Mouse (Mus musculus): ENCODE data around the gene 4933417A18Rik. TPM values are rescaled to one million over a fixed set of nuclear protein-coding genes. Genes with fewer than 3 reads are reported as not detected.
"Not testable (repeated sequence)": the region's sequence is repeated elsewhere in the genome, so short reads cannot be mapped to it uniquely, and the experiment has no call there.

The 4933417A18Rik gene
- polyA plus RNA-seq, 1 experiment from 2014 or later: not detected

DNA sequence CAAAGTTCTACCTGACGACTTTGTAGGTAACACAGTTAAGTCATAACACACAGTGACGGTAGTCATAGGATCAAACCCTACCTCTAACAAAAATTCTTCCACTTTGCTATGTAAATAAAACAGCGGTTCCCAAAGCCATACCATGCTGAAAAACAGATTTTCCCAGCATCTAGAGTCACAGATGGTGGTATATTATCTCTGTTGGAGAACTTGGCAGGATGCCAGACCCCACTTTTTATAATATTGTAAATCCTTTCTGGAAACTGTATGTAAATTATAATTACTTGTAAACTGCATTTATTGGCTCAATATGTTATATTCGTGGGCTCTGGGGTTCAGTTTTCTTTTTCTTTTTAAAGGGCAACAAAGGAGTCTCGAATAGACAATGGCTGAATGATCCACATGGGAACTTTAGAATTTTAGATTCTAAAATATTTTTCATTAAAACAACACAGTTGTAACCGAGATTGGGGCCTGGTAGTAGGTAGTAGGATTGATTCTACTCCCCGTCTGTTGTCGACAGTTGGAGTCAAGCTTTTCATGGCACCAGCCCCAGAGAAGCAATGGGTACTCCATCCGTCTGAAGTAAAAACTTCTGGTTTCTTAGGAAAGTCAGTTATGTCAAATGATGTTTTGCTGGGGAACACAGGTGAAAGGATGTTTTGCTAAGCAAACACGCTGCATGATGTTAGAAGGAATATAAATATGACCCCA is 10.9 kb downstream of the 4933417A18Rik start:
- Histone ChIP-seq H3K9me3 (ENCODE audit: control insufficient read depth, low read length) (no peaks in the 10 kb centered on the region), H3K4me2 (replicated peaks) (no peak overlapping the region), H3K36me3 (replicated peaks; ENCODE audit: control insufficient read depth, insufficient read depth) (no peaks in the 10 kb centered on the region), H3K4me3 (replicated peaks; ENCODE audit: low read length) (no peak overlapping the region), H3K9ac (no peak overlapping the region), H3K27ac (no peak overlapping the region), H3K27me3 (ENCODE audit: control insufficient read depth, insufficient read depth, low read length) (no peaks in the 10 kb centered on the region), H3K4me1 (replicated peaks; ENCODE audit: control insufficient read depth, insufficient read depth, low read length) (no peaks in the 10 kb centered on the region)
- DNase-seq (ENCODE audit: low spot score) (no peak), ATAC-seq (ENCODE audit: low FRiP score) (no peak)
- 71% methylated on average over 10 of the region's 10 CpGs for WGBS

DNA sequence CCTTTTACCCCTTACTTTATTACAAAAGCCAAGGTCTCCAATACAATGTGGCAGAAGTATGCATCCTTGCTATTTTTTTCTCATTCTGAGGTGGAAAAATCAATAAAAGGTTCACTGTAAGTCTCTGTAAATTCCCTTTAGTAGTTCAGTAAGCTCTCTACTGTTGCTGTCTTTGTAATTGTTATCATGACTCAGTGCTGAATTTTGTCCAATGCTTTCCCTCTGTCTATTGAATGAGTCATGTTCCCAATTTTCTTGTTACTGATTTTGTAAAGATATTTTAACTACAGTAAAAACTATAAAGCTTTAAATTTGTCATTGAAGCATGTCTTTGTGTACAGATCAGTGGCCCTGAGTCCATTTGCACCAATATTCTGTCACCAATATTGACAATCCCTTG is 18.2 kb downstream of the 4933417A18Rik start:
- H3K36me3 ChIP-seq (replicated peaks; ENCODE audit: control insufficient read depth, insufficient read depth): no peaks in the 10 kb centered on the region
- ATAC-seq (ENCODE audit: low FRiP score): no peak
- no peak overlapping the region for H3K9ac ChIP-seq

DNA sequence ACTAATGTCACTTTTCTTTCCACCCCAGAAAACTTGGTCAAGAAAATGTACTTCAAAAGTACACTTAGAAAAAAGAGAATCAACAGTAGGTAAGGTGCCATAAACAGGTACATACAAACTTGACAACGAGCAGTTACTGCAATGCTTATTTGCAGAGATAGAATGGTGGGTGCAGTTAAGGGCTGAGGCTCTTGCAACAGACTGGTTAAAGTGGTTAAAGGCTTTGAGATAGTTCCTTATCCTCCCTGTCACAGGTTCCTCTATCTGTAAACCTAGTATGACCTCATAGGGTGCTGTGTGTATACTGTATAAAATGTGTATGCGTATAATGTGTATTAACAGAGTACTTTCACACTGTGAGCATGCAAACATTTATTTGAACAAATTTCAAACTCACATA is 27.2 kb downstream of the 4933417A18Rik start:
- 100% methylated on average over 2 of the region's 2 CpGs for WGBS
- not testable (repeated sequence) for H3K27ac ChIP-seq; DNase-seq (ENCODE audit: low spot score); H3K27me3 ChIP-seq (ENCODE audit: control insufficient read depth, insufficient read depth, low read length); ATAC-seq (ENCODE audit: low FRiP score); H3K36me3 ChIP-seq (replicated peaks; ENCODE audit: control insufficient read depth, insufficient read depth); H3K9ac ChIP-seq; H3K4me2 ChIP-seq (replicated peaks); H3K9me3 ChIP-seq (ENCODE audit: control insufficient read depth, low read length); H3K4me1 ChIP-seq (replicated peaks; ENCODE audit: control insufficient read depth, insufficient read depth, low read length); H3K4me3 ChIP-seq (replicated peaks; ENCODE audit: low read length)

More for the DNA sequence above, 18.2 kb downstream of the 4933417A18Rik start:
- no peaks in the 10 kb centered on the region for H3K27me3 ChIP-seq (ENCODE audit: control insufficient read depth, insufficient read depth, low read length)
- no peak overlapping the region for H3K27ac ChIP-seq
- no peaks in the 10 kb centered on the region for H3K4me1 ChIP-seq (replicated peaks; ENCODE audit: control insufficient read depth, insufficient read depth, low read length)
- no peak overlapping the region for H3K4me2 ChIP-seq (replicated peaks)
- DNase-seq (ENCODE audit: low spot score): no peak
- H3K9me3 ChIP-seq (ENCODE audit: control insufficient read depth, low read length): no peaks in the 10 kb centered on the region
- no peak overlapping the region for H3K4me3 ChIP-seq (replicated peaks; ENCODE audit: low read length)

DNA sequence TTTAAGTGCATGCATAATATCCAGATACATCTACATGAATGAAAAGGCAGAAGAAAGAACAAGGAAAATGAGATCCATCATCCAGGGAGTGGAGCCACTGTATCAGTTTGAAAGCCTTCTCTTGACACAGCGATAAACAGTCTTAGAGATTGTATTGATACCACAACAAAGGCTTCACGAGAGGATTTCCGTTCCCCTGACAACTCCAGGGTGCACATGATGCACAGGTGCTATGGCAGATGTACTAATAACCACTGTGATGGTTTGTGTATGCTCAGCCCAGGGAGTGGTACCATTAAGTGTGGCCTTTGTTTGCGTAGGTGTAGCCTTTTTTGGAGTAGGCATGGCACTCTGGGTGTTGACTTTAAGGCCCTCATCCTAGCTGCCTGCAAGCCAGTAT is 32.7 kb downstream of the 4933417A18Rik start:
- no peak overlapping the region for H3K4me3 ChIP-seq (replicated peaks; ENCODE audit: low read length)
- H3K36me3 ChIP-seq (replicated peaks; ENCODE audit: control insufficient read depth, insufficient read depth): no peaks in the 10 kb centered on the region
- no peaks in the 10 kb centered on the region for H3K9me3 ChIP-seq (ENCODE audit: control insufficient read depth, low read length)
- no peak overlapping the region for H3K9ac ChIP-seq
- DNase-seq (ENCODE audit: low spot score) (no peak), ATAC-seq (ENCODE audit: low FRiP score) (no peak)
- no peak overlapping the region for H3K4me2 ChIP-seq (replicated peaks)
- H3K27ac ChIP-seq: no peak overlapping the region
- H3K27me3 ChIP-seq (ENCODE audit: control insufficient read depth, insufficient read depth, low read length): no peaks in the 10 kb centered on the region
- no peaks in the 10 kb centered on the region for H3K4me1 ChIP-seq (replicated peaks; ENCODE audit: control insufficient read depth, insufficient read depth, low read length)
- 83% methylated on average over 4 of the region's 4 CpGs for WGBS

DNA sequence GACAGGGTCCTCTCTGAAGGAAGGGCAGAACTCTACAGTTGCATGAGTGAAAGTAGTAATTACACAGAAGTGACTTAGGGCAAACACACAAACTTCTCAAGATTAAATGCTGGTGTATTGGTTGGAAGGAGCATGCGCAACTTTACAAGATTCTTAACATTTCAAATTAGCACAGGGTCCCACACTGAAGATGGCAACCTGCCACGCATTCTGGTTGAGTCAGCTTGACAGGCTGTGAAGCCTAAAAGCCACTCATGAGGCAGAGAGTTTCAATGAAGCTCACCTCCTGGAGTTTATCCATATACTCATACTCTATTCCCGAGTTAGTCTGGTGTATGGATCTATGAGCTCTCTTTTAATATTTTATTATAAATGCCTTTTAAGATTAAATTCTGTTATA is 33.9 kb downstream of the 4933417A18Rik start:
- H3K9me3 ChIP-seq (ENCODE audit: control insufficient read depth, low read length); H3K4me3 ChIP-seq (replicated peaks; ENCODE audit: low read length); DNase-seq (ENCODE audit: low spot score); H3K9ac ChIP-seq; H3K27ac ChIP-seq; H3K4me2 ChIP-seq (replicated peaks); H3K36me3 ChIP-seq (replicated peaks; ENCODE audit: control insufficient read depth, insufficient read depth); H3K4me1 ChIP-seq (replicated peaks; ENCODE audit: control insufficient read depth, insufficient read depth, low read length); ATAC-seq (ENCODE audit: low FRiP score); H3K27me3 ChIP-seq (ENCODE audit: control insufficient read depth, insufficient read depth, low read length): not testable (repeated sequence)
- 83% methylated on average over 3 of the region's 3 CpGs for WGBS

DNA sequence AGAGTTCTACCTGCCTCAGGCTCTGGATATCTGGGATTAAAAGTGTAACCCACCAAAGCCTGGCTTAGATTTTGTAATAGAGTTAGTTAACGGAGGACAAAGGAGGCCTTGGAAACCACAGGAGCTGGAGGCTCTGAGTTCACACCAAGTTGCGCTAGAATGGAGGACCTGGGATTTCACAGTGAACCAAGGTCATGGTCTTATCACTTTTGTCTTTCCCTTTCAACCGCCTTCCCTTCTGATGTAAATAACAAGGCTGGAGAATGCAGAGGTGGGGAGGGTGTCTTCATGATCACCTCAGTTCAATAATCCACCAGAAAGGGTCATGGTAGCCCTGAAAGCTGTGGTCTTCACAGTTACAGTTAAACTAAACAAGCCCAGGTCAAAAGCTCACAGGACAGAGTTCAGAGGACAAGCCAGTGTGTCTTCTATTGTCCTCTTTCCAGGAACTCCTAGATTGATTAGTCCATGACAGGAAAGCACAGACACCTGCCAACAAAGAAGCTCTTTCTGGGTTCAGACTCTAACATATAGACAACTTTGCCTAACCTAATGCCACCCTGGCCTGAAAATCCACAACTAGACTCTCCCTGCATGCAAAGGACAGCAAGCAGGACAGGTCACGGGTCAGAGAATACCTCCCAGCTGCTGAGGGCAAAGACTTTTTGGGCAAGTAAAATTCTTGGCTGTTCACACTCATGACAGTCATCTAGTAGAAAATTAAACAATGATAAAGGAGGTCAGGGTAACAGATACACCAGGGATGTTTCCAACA is 37.0 kb downstream of the 4933417A18Rik start:
- no peak overlapping the region for H3K4me3 ChIP-seq (replicated peaks; ENCODE audit: low read length)
- H3K27ac ChIP-seq: no peak overlapping the region
- H3K36me3 ChIP-seq (replicated peaks; ENCODE audit: control insufficient read depth, insufficient read depth): no peaks in the 10 kb centered on the region
- H3K4me1 ChIP-seq (replicated peaks; ENCODE audit: control insufficient read depth, insufficient read depth, low read length): peaks cover 11% of the 10 kb centered on the region
- ATAC-seq (ENCODE audit: low FRiP score) (no peak), DNase-seq (ENCODE audit: low spot score) (no peak)
- WGBS: 87% methylated on average over 4 of the region's 4 CpGs
- no peaks in the 10 kb centered on the region for H3K9me3 ChIP-seq (ENCODE audit: control insufficient read depth, low read length)
- no peak overlapping the region for H3K4me2 ChIP-seq (replicated peaks)
- no peak overlapping the region for H3K9ac ChIP-seq
- H3K27me3 ChIP-seq (ENCODE audit: control insufficient read depth, insufficient read depth, low read length): peaks cover 7% of the 10 kb centered on the region

DNA sequence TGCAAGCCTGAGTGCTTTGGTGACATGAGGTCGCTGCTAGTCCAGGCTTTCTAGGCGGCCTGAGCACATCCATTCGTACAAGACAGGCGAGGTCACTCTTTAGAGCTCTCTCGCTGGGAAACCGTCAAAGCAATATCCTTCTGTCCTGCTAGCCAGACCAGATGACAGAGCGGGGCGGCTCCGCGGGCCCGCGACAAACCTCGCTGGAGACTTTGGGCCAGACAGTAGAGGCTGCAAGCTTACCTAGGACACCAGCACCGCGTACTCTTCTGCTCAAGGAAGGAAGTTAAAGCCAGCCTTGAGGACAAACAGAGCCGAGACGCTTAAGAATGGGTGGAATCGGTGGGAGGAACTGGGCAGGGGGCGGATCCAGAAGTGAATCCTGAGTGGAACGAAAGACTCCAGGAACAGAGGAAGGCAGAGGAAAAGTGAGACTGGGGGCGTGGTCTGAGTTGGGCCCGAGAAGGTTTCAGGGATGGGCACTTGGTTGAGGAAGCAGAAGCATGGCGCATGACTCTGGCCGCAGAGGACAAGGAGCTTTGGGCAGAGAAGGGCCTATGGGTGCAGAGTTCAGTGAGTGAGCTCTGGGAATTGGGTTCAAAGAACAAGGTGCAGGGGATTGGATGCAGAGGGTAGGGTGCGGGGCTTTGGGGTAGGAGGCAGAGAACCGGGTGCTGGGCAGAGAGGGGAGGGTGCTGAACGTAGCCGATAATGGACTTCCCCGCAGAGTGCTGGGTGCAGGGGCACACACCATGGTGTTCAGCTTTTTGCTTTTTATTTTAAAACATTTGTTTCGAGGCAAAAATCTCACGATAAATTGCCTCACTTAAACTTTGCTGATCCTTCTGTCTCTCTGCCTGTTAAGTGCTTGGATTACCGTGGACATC is 39.5 kb downstream of the 4933417A18Rik start, which contains the start of gene Eci3:
Gene Eci3, minus strand, starts transcription at position 300 of the 887 bp plus-strand sequence.
- Histone ChIP-seq H3K9me3 (ENCODE audit: control insufficient read depth, low read length) (no peaks in the 10 kb centered on the region), H3K4me1 (replicated peaks; ENCODE audit: control insufficient read depth, insufficient read depth, low read length) (peaks cover 11% of the 10 kb centered on the region), H3K27me3 (ENCODE audit: control insufficient read depth, insufficient read depth, low read length) (peaks cover 7% of the 10 kb centered on the region), H3K27ac (no peak within 1 kb of the TSS), H3K4me2 (replicated peaks) (peak within 1 kb of the TSS; percentile 77), H3K4me3 (replicated peaks; ENCODE audit: low read length) (peak within 1 kb of the TSS; percentile 37), H3K9ac (peak within 1 kb of the TSS; percentile 51), H3K36me3 (replicated peaks; ENCODE audit: control insufficient read depth, insufficient read depth) (no peaks in the 10 kb centered on the region)
- WGBS: 3% methylated on average over 32 of the region's 32 CpGs
- ATAC-seq (ENCODE audit: low FRiP score): peak; percentile 46; the same call in 1 of the 2 replicates
- DNase-seq (ENCODE audit: low spot score): peak; percentile 26

DNA sequence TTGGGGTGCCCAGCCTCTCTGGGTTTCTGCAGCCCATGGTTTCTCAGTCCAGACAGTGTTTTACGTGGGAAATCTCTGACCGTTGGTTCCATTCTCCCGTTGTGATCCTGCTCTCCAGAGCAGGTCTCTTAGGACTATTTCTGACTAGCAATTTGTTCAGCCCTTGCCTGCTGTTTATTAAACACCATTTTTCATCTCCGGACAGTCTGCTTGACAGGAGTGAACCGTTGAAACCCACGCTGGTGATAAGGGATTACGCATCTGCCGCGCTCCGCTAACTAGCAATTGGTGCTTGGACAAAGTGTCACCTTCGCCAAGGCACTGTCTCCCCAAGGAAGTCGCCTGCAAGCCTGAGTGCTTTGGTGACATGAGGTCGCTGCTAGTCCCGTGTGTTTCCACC is 40.2 kb downstream of the 4933417A18Rik start:
- peaks cover 7% of the 10 kb centered on the region for H3K27me3 ChIP-seq (ENCODE audit: control insufficient read depth, insufficient read depth, low read length)
- no peak for ATAC-seq (ENCODE audit: low FRiP score)
- H3K36me3 ChIP-seq (replicated peaks; ENCODE audit: control insufficient read depth, insufficient read depth): no peaks in the 10 kb centered on the region
- no peaks in the 10 kb centered on the region for H3K9me3 ChIP-seq (ENCODE audit: control insufficient read depth, low read length)
- H3K4me1 ChIP-seq (replicated peaks; ENCODE audit: control insufficient read depth, insufficient read depth, low read length): peaks cover 11% of the 10 kb centered on the region
- DNase-seq (ENCODE audit: low spot score): peak; percentile 35
- no peak overlapping the region for H3K27ac ChIP-seq
- H3K4me2 ChIP-seq (replicated peaks): peak overlapping the region; percentile 77
- H3K4me3 ChIP-seq (replicated peaks; ENCODE audit: low read length): peak overlapping the region; percentile 37
- peak overlapping the region; percentile 51 for H3K9ac ChIP-seq
- WGBS: 4% methylated on average over 14 of the region's 14 CpGs

DNA sequence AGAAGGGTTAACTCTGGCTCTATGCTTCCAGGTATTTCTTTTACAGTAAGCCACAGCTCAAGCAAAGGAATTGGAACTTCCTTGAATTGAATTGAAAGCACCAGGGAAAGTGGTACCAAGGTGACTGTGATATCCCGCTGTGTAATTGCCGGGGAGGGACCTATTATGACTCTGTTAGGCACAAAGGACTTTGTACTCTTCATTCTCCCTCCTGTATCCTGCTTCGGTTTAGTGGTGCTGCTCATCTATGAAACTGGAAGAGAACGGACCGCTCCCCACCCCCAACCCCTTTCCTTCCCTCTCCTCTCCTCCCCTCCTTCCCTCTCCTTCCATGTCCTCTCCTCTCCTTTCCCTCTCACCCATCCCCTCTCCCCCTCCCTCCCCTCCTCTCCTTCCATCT is 40.7 kb downstream of the 4933417A18Rik start:
- no peak for DNase-seq (ENCODE audit: low spot score)
- H3K9ac ChIP-seq: peak overlapping the region; percentile 51; the same call in 1 of the 2 replicates
- 13% methylated on average over 5 of the region's 5 CpGs for WGBS

More for the DNA sequence above, 40.7 kb downstream of the 4933417A18Rik start:
- Histone ChIP-seq H3K9me3 (ENCODE audit: control insufficient read depth, low read length) (no peaks in the 10 kb centered on the region), H3K27ac (no peak overlapping the region), H3K4me1 (replicated peaks; ENCODE audit: control insufficient read depth, insufficient read depth, low read length) (peaks cover 11% of the 10 kb centered on the region), H3K4me2 (replicated peaks) (peak overlapping the region; percentile 77), H3K27me3 (ENCODE audit: control insufficient read depth, insufficient read depth, low read length) (peaks cover 7% of the 10 kb centered on the region), H3K4me3 (replicated peaks; ENCODE audit: low read length) (peak overlapping the region; percentile 37), H3K36me3 (replicated peaks; ENCODE audit: control insufficient read depth, insufficient read depth) (no peaks in the 10 kb centered on the region)
- ATAC-seq (ENCODE audit: low FRiP score): no peak
